Mouse (Mus musculus): ENCODE measurements around the gene Mettl13.

- TF ChIP-seq CTCF (IDR thresholded peaks at IDR 0.05; ENCODE audit: low read depth, low read length) (no peak), POLR2A (IDR thresholded peaks at IDR 0.05; ENCODE audit: extremely low read depth, insufficient read depth, low read length) (no peak)
Measured at GRCm38 (mm10) chr1:162552956-162553355, 4.6 kb upstream of the Mettl13 start.
